19 mouse cellular contexts compared by ENCODE assay signal in genomic region chr10:85265746-85266145, GRCm38 (mm10).
A peak's percentile ranks its signal among the peaks of the same experiment; 100 is the strongest.
DNase-seq lines count a peak whose midpoint lies in the region; ATAC-seq and TF ChIP-seq lines count a peak whose summit lies in the region.
"Had no signal": no experiment of that assay in that cellular context is flagged by ENCODE, and none has a peak within 500 bp of the region (broad histone marks: within the 10 kb centered on the region; RNA-seq: fewer than 3 reads in every experiment).

No protein-coding gene starts in this region.

- no peaks in the 10 kb centered on the region for H3K36me3 ChIP-seq in forebrain, postnatal 0 days (ENCODE audit: insufficient read depth)
- H3K36me3 ChIP-seq in forebrain, embryonic 15.5 days: no peaks in the 10 kb centered on the region
- H3K36me3 ChIP-seq in midbrain, embryonic 16.5 days (ENCODE audit: control insufficient read depth, insufficient read depth, low read length): no peaks in the 10 kb centered on the region
- H3K36me3 ChIP-seq in midbrain, postnatal 0 days (ENCODE audit: insufficient read depth, low read length): no peaks in the 10 kb centered on the region
- no peaks in the 10 kb centered on the region for H3K36me3 ChIP-seq in intestine, embryonic 16.5 days (ENCODE audit: control insufficient read depth, insufficient read depth, low read length)
- H3K36me3 ChIP-seq: midbrain, embryonic 12.5 days had no signal

- DNase-seq in forebrain, postnatal 0 days: no peak
- no peak for DNase-seq in midbrain, postnatal 0 days (ENCODE audit: low spot score)
- peak; percentile 33 for DNase-seq in layer of hippocampus, adult 9-11 months
- peak; percentile 4 for DNase-seq in right cerebral cortex, postnatal 25 days
- DNase-seq in cerebellum, adult 18-20 months: no peak
- DNase-seq: adrenal gland, adult 8-10 months; gastrocnemius, postnatal 10 days; heart, postnatal 4 days; retina, postnatal 1 day; thymus, postnatal 4 days had no signal

- 47% methylated on average over 5 of the region's 5 CpGs for WGBS in forebrain, postnatal 0 days
- 53% methylated on average over 5 of the region's 5 CpGs for WGBS in forebrain, embryonic 15.5 days
- 50% methylated on average over 5 of the region's 5 CpGs for WGBS in midbrain, embryonic 16.5 days
- WGBS in midbrain, postnatal 0 days: 52% methylated on average over 5 of the region's 5 CpGs
- WGBS in intestine, embryonic 16.5 days: 40% methylated on average over 5 of the region's 5 CpGs

- H3K9me3 ChIP-seq in forebrain, postnatal 0 days (ENCODE audit: low read length): no peaks in the 10 kb centered on the region
- H3K9me3 ChIP-seq in forebrain, embryonic 15.5 days: no peaks in the 10 kb centered on the region
- no peaks in the 10 kb centered on the region for H3K9me3 ChIP-seq in midbrain, embryonic 16.5 days (replicated peaks; ENCODE audit: control insufficient read depth, low read length, poor library complexity, severe bottlenecking)
- no peaks in the 10 kb centered on the region for H3K9me3 ChIP-seq in midbrain, postnatal 0 days (ENCODE audit: low read length)
- no peaks in the 10 kb centered on the region for H3K9me3 ChIP-seq in intestine, embryonic 16.5 days (ENCODE audit: control insufficient read depth, low read length)
- H3K9me3 ChIP-seq: midbrain, embryonic 12.5 days had no signal

- no peak overlapping the region for H3K4me3 ChIP-seq in forebrain, postnatal 0 days (ENCODE audit: low read depth, low read length)
- no peak overlapping the region for H3K4me3 ChIP-seq in forebrain, embryonic 15.5 days
- H3K4me3 ChIP-seq in midbrain, embryonic 16.5 days (ENCODE audit: low read depth, low read length): no peak overlapping the region
- H3K4me3 ChIP-seq in midbrain, postnatal 0 days (ENCODE audit: low read depth, low read length): no peak overlapping the region
- no peak overlapping the region for H3K4me3 ChIP-seq in intestine, embryonic 16.5 days (ENCODE audit: low read length)
- H3K4me3 ChIP-seq: midbrain, embryonic 12.5 days had no signal

- H3K4me2 ChIP-seq in forebrain, postnatal 0 days (ENCODE audit: low read depth): no peak overlapping the region
- no peak overlapping the region for H3K4me2 ChIP-seq in forebrain, embryonic 15.5 days (replicated peaks)
- H3K4me2 ChIP-seq in midbrain, embryonic 16.5 days (ENCODE audit: low read length): no peak overlapping the region
- no peak overlapping the region for H3K4me2 ChIP-seq in midbrain, postnatal 0 days (ENCODE audit: low read depth, low read length, poor library complexity, severe bottlenecking)
- H3K4me2 ChIP-seq in intestine, embryonic 16.5 days (ENCODE audit: low read depth, low read length): no peak overlapping the region
- H3K4me2 ChIP-seq: heart, embryonic 11.5 days; liver, embryonic 11.5 days; midbrain, embryonic 12.5 days had no signal

- ATAC-seq in forebrain, postnatal 0 days: peak; percentile 20; the same call in 1 of the 2 replicates
- ATAC-seq in forebrain, embryonic 15.5 days (replicated peaks): no peak
- peak; percentile 39; the same call in 1 of the 2 replicates for ATAC-seq in midbrain, embryonic 16.5 days
- no peak for ATAC-seq in midbrain, postnatal 0 days (ENCODE audit: low FRiP score)
- no peak for ATAC-seq in intestine, embryonic 16.5 days
- ATAC-seq: forebrain, embryonic 14.5 days; inflammation-experienced regulatory T-cells, adult 6 months had no signal

- no peaks in the 10 kb centered on the region for H3K27me3 ChIP-seq in forebrain, postnatal 0 days (ENCODE audit: insufficient read depth, low read length)
- H3K27me3 ChIP-seq in forebrain, embryonic 15.5 days: no peaks in the 10 kb centered on the region
- H3K27me3 ChIP-seq in midbrain, embryonic 16.5 days (ENCODE audit: control insufficient read depth, insufficient read depth, low read depth, low read length): no peaks in the 10 kb centered on the region
- H3K27me3 ChIP-seq in midbrain, postnatal 0 days (ENCODE audit: insufficient read depth, low read length): no peaks in the 10 kb centered on the region
- no peaks in the 10 kb centered on the region for H3K27me3 ChIP-seq in intestine, embryonic 16.5 days (replicated peaks; ENCODE audit: control insufficient read depth, insufficient read depth, low read length)
- H3K27me3 ChIP-seq: midbrain, embryonic 12.5 days had no signal

- no peak overlapping the region for H3K27ac ChIP-seq in forebrain, postnatal 0 days (ENCODE audit: low read depth, low read length)
- no peak overlapping the region for H3K27ac ChIP-seq in forebrain, embryonic 15.5 days (replicated peaks)
- H3K27ac ChIP-seq in midbrain, embryonic 16.5 days (ENCODE audit: low read length): no peak overlapping the region
- no peak overlapping the region for H3K27ac ChIP-seq in midbrain, postnatal 0 days (ENCODE audit: low read depth, low read length)
- H3K27ac ChIP-seq in intestine, embryonic 16.5 days (ENCODE audit: low read length): no peak overlapping the region
- H3K27ac ChIP-seq: kidney, postnatal 0 days; midbrain, embryonic 12.5 days had no signal

- no peak overlapping the region for H3K9ac ChIP-seq in forebrain, postnatal 0 days
- no peak overlapping the region for H3K9ac ChIP-seq in forebrain, embryonic 15.5 days (replicated peaks)
- no peak overlapping the region for H3K9ac ChIP-seq in midbrain, embryonic 16.5 days (ENCODE audit: low read depth, low read length)
- no peak overlapping the region for H3K9ac ChIP-seq in midbrain, postnatal 0 days (replicated peaks; ENCODE audit: low read length, poor library complexity, severe bottlenecking)
- H3K9ac ChIP-seq in intestine, embryonic 16.5 days (ENCODE audit: low read depth, low read length): no peak overlapping the region
- H3K9ac ChIP-seq: midbrain, embryonic 12.5 days had no signal

- H3K4me1 ChIP-seq in forebrain, postnatal 0 days (ENCODE audit: insufficient read depth): no peaks in the 10 kb centered on the region
- H3K4me1 ChIP-seq in forebrain, embryonic 15.5 days: no peaks in the 10 kb centered on the region
- no peaks in the 10 kb centered on the region; the same call in 1 of the 2 replicates for H3K4me1 ChIP-seq in midbrain, embryonic 16.5 days (ENCODE audit: control insufficient read depth, insufficient read depth, low read length)
- no peaks in the 10 kb centered on the region for H3K4me1 ChIP-seq in midbrain, postnatal 0 days (ENCODE audit: insufficient read depth, low read length)
- H3K4me1 ChIP-seq in intestine, embryonic 16.5 days (ENCODE audit: control insufficient read depth, insufficient read depth, low read length): no peaks in the 10 kb centered on the region
- H3K4me1 ChIP-seq: midbrain, embryonic 12.5 days had no signal

- no peak for TF ChIP-seq CTCF in forebrain, postnatal 0 days (IDR thresholded peaks at IDR 0.05; ENCODE audit: low read depth)
- no peak for TF ChIP-seq CTCF in midbrain, postnatal 0 days (IDR thresholded peaks at IDR 0.05)

Comparison
In these comparisons a context has a peak if more than half of its experiments do, and no peak if none do; other contexts are left out.
1. ATAC-seq: peak in forebrain, postnatal 0 days (single experiment) and midbrain, embryonic 16.5 days (single experiment); none in forebrain, embryonic 15.5 days (single experiment), midbrain, postnatal 0 days (single experiment) and intestine, embryonic 16.5 days (single experiment).
2. DNase-seq: peak in layer of hippocampus, adult 9-11 months (single experiment) and right cerebral cortex, postnatal 25 days (single experiment); none in forebrain, postnatal 0 days (single experiment), midbrain, postnatal 0 days (single experiment) and cerebellum, adult 18-20 months (0 of 2).